Mouse (Mus musculus) left cerebral cortex, postnatal 4 days (tissue): ENCODE measurements around the gene Pld4. TPM values are rescaled to one million over a fixed set of nuclear protein-coding genes. Genes with fewer than 3 reads are reported as not detected.
"Not testable (repeated sequence)": the region's sequence is repeated elsewhere in the genome, so short reads cannot be mapped to it uniquely, and the experiment has no call there.

Experiments
- DNase-seq: peaks from one replicate; pipeline ENCODE4 v3.0.0-alpha.2; 2022
- intact Hi-C: fragments of 180-260 bp; cut with DNase I; formaldehyde crosslinking; loops from one replicate; pipeline ENCODE4 v1.15.1; 2025
- total RNA-seq, 2 experiments: library from RNA; stranded (reverse); gene quantifications; 2 replicates each; pipeline ENCODE4 v1.2.3; 2021

Pld4 gene
- total RNA-seq, 2 experiments from 2014 or later = 6.2 to 6.6 TPM

DNA sequence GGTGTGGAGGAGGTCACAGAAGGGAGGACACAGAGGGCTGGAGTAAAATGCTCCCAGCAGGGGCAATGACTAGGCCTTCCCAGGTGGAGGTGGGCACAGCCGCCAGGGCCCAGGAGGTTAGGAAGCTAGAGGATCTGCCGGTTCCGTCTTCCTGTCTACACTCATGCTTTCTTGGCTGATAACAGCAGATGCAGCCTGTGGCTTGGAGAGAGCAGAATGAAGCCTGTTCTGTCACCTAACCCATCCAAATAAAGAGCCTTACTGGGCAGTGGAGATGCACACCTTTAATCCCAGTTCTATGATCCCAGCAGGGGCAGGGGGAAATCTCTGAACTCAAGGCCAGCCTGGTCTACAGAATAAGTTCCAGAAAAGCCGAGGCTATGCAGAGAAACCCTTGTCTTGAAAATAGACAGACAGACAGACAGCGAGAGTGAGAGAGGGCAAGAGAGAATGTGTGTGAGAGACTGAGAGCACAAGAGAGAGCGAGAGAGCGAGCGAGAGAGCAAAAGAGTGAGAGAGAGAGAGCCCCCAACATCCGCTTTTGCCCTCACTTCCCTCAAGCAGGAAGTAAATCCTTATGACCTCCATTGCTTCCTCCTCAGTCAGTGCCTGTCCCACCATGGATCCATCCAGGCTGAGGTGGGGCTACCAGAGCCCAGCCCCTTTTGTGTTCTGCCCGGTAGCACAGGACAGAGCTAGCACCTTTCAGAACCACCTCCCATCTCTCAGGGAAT, 38.9 kb downstream of the Pld4 start:
- intact Hi-C loops = no loop called here

GRCm38 (mm10) chr12:112800476-112800875, 40.0 kb downstream of the Pld4 start:
- DNase-seq = peak; percentile 85
- intact Hi-C loops = no loop called here

More for the DNA sequence above, 38.9 kb downstream of the Pld4 start:
- DNase-seq = no peak

- DNase-seq = peak; percentile 75
- intact Hi-C loops = no loop called here
Observed at GRCm38 (mm10) chr12:112801864-112802846, 41.7 kb downstream of the Pld4 start, which contains the start of gene Ahnak2. Gene Ahnak2, minus strand, starts transcription at chr12:112802657.

DNA sequence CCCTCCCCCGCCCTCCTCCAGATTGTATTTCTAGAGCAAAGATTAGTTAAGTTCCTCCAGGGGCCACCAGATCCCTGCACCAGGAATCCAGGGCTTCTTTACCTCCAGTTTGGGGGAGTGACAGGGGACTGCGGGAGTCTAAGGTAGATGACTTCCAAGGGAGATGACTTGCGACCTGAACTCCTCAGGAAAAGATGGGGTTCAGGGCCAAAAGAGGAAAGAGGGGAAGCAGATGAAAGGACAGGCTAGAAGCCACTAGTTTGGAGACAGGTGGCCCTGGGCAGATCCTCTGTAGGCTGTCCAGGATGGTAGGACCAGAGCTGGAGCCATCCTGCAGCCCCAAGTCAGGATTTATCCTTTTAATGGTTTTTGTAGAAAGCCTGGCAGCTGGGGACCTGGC, 42.5 kb downstream of the Pld4 start:
- intact Hi-C loops = no loop called here
- no peak for DNase-seq

- intact Hi-C loops = no loop called here
- DNase-seq = peak; percentile 67
Observed at GRCm38 (mm10) chr12:112804046-112804445, 43.6 kb downstream of the Pld4 start.

DNA sequence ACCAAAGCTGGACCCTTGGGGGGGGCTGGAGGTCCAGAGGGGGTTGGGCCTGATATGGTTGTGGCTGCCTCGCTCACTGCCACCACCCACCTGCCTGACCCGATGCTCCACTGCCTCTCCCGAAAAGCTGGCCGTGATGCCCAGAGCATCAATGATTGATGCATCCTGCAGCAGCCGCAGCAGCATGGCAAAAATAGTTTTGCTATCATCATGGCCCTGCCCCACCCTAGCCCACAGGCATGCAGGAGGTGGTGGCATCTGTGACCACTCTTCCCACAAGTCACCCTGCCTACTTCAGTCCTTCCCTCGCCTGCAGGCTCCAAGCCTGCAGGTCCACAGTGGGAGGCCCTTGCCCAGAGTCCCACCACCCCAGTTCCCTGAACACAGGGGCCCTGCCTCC, 45.6 kb downstream of the Pld4 start:
- no peak for DNase-seq
- intact Hi-C loops = no loop called here

DNA sequence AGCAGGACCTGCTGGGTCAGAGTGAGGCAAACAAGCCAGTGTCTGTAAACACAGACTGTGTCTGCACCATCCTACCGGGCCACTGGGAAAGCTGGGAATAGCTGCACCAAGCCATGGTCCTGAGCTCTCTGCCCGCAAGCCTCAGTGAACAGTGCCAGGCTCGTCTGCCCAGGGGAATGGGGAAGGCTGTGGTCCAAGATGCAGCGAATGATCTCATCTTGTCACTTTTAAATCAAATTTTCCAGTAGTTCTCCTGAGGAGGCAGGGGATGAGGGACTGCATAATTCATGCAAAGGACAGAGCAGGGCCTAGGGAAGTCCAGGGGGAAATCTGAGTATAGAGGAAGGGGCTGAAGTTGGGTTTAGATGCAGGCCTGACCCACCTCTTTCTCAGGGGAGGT, 47.3 kb downstream of the Pld4 start:
- intact Hi-C loops = no loop called here

GRCm38 (mm10) chr12:112808212-112808586, 47.7 kb downstream of the Pld4 start:
- intact Hi-C loops = no loop called here
- DNase-seq = no peak

More for the DNA sequence above, 47.3 kb downstream of the Pld4 start:
- DNase-seq = no peak

DNA sequence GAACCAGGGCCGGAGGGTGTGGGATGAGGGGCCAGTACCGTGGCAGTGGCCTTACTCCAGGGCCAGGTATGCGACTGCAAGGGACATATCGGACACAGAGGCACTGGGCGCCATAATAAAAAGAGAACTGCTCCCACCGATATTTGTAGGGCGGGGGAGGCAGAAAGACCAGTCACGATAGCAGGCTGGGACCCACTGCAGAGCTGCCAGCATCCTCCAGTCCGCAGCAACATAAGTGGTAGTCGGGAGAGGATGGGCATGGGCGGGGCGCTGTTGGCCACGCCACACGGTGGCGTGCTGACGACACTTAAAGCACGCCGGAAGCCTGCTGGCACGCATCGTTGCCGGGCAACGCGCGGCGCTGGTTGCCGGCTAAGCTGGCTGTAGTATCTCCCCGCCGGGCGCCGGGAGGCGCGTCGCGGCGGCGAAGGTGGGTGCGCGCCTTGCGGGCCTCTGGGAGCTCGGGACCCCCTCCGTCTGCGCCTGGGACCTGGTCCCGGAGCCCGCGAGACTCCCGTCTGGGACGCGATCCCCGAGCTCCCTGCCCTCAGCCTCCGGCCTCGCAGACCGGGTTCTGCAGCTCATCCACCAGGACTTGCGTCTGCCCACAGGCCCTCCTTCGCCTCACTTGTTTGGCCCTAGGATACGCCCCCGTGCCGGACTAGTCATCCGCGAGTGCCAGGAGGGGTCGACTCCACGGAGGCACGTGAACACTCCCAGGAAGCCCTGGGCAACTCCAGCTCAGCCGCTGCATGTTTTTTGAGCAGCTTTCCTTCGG, 48.3 kb downstream of the Pld4 start, which contains the start of gene Clba1:
Gene Clba1, plus strand, starts transcription at position 351 of the 778 bp plus-strand sequence.
- intact Hi-C loops = no loop called here
- peak; percentile 94 for DNase-seq

DNA sequence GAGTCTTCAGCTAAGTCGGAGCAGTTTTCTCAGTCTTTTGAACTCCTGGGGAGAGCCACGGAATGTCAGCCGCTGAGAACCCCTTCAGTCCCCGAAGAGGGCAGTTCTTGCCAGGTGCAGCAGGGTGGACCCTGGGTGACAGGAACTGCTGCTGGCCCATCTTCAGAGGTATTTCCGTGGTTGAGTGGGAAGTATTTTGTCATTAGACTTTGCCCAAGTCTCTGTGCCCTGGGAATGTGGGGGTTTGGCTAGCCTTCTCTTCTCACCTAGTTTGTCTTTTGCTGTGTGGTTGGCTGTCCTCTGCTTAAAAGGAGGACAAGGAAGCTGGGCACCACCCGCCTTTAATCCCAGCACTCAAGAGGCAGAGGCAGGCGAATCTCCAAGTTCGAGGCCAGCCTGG, 49.2 kb downstream of the Pld4 start:
- intact Hi-C loops = no loop called here
- DNase-seq = no peak

- intact Hi-C loops = no loop called here
Observed at GRCm38 (mm10) chr12:112810092-112810885, 49.8 kb downstream of the Pld4 start.

GRCm38 (mm10) chr12:112813370-112813769, 52.9 kb downstream of the Pld4 start:
- intact Hi-C loops = no loop called here
- DNase-seq = no peak

More at GRCm38 (mm10) chr12:112810092-112810885, 49.8 kb downstream of the Pld4 start:
- no peak for DNase-seq

DNA sequence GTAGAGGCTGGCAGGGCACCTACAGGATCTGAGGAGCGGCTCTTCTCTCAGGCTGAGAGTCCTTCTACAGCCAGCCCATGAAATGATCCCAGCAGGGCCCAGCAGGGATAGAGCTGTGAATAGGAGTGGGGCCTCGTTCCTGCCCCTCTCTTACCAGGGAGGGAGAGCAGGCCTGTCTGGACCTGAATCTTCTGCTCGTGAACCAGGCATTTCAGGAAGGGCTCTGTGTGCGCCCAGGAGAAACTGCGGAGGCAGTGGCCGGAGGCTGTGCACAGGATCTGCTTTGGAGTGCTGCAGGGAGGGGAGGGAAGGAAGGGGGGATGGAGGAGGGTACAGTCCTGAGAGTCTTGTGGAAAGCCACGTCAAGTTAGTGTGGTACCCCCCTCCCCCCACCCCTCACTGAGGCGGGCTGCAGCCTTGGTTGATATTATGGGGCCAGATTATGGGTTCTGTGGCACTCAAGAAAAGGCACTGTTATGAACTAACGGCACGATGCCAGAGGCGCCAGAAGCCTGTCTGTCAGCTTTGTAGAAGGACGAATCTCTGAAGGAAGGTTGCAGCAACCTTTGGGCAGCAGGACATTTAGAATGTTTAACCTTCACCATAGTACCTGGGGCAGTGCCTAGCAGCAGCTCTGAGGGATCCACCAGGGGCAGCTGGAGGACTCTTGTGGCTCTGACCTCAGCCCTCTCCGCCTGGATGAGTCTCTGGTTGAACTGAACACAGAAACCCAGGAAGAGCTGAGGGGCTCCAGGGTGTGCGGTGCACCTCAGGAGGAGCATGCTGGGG, 54.4 kb downstream of the Pld4 start:
- intact Hi-C loops = no loop called here
- DNase-seq = no peak

DNA sequence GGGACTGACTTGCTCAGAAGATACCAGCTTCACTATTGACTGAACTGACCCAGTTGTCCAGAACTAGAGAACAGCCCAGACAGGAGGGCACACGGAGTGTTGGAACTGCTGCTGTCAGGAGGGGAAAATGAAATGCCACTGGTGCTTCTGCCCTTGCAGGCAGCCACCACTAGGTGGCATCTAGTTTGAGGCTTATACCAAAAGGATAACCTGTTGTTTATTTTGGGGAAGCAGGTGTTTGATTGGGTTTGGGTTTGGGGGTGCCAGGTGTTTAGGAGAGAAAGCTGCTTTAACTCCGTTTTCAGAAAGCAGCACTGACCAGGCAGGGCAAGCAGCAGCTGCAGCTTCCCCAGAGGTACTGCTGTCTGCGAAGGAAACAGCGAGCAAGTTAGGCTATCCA, 55.8 kb downstream of the Pld4 start:
- intact Hi-C loops = no loop called here
- peak; percentile 48 for DNase-seq

DNA sequence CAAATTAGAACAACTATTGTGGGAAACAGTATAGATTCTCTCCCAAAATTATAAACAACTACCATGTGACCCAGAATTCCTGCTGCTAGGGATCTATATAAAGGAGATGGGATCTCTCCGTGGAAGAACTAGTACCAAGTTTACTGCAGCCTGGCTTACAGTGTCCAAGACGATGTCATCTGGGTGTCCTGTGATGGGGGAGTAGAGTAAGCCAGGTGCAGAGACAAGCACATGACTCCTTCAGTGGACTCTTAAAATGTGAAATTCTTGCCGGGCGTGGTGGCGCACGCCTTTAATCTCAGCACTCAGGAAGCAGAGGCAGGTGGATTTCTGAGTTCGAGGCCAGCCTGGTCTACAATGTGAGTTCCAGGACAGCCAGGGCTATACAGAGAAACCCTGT, 56.4 kb downstream of the Pld4 start:
- intact Hi-C loops, DNase-seq: not testable (repeated sequence)
